Mouse (Mus musculus) left cerebral cortex, adult 8-10 months (tissue): ENCODE measurements around the gene Gm48552. TPM values are rescaled to one million over a fixed set of nuclear protein-coding genes. Genes with fewer than 3 reads are reported as not detected.

ENCODE experiments used
- DNase-seq, 2 experiments: peaks; one replicate each; pipeline ENCODE4 v3.0.0; 2022; ENCODE audit warnings: low spot score in 2 of 2
- total RNA-seq, 4 experiments: library from RNA; stranded (reverse); gene quantifications; 2 replicates each; pipeline ENCODE4 v1.2.4; 2022

The Gm48552 gene
- total RNA-seq, 4 experiments from 2014 or later: 2.5 to 3.3 (median 2.6) TPM

DNA sequence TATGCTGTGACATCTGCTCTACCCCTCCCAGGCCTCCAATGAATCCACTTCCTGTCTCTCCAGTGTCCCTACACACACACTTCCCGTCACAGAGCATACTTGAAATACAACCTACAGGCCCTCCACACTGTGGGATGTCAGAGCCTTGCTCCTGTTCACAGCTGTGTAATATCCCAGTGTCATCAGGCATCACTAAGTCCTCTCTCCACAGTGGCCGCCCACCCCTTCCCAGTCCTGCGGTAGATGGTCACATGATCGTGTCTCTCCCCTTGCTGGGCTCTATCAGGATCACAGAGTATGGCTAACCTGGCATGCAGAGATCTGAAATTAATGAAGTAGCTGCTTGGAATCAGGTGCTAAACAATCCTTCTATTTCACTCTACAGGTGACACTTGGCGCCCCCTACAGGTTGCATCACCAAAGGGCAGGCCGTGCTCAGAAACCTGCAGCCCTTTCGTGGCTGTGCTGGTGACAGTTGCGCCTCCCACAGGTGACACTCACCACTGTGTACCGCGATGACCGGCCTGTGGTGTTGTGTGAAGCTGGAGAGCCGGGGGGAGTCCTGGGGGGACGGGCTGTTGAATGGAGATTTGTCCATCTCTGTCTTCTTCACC is 16.9 kb downstream of the Gm48552 start:
- DNase-seq: peak in 1 of 2 experiments; percentile 51

DNA sequence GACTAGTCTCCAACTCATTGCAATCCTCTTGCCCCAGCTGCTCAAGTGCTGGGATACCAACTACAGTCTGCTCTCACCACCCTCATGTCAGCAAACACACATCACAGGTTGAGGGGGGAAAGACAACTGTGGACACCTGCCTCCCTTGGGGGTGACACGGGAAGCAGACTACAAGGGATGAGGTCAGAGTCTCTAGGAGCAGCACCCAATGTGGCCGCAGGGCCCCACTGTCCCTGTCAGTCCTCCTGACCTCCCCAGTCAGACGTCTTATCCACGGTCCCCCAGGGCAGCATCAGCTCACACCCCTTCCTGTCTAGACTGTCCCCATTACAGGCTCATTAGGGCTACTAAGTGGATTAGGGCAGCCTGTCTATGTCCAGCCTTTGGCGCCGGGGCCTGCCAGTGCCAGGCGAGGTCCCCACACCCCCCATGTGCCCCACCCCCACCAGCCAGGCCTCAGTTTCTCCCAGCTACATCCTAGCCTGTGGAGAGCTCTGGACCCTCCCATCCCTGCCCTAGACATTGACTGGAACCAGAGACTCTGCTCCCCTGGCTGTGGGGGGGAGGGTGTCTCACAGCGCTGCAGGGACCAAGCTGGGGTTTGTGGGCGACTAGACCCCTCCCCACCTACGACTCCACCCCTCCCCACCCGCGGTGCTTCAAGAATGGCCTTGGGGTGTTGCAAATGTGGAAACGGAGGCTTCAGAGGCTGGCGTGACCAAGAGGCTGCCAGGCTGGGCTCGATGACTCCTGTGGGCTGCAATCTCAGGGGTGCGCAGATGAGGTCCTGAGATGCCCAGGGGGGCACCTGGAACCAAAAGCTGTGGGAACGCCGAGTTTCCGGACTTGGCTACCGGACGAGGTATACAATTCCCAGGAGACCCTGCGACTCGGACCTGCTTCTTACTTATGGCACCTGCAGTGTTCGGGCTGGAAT is 18.0 kb downstream of the Gm48552 start:
- no peak for DNase-seq

DNA sequence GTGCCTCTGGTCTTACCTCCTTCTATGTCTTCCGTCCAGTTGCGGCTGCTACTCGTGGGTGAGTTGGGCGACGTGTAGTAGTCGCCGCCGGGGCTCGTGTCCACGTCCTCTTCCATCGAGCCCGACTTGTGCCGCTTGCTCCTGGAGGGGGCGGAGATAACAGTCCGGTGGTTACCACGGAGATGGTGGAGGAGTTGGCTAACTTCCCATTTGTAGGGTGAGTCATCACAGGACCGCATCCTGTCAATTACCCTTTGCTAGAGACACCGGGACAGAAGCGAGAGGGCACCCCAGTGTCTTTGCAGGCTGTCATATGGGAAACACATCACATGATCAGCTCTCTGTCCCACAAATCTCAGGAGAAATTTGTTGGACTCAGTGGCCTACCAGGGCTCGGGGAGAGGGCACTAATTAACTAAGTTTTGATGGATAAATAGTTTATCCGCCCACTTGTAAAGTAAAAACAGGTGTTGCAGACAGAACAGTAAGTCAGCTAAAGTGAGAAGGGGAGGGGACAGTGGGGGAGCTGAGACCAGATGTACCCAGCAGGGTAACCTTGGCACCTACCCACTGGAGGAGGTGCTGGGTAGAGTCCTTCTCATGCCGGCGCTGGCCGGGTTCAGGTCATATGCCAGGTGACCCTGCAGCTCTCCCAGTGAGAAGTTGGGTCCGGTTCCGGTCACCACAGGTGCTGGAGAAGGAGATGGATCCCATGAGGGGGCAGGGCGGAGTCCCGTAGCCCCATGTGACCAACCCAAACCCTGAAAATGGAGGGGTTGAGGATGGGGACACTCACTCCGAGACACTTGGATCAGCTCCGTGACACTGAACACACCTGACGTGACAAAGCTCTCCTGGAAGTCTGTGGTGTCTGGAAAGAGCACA is 19.0 kb downstream of the Gm48552 start:
- peak in 1 of 2 experiments; percentile 80 for DNase-seq

DNA sequence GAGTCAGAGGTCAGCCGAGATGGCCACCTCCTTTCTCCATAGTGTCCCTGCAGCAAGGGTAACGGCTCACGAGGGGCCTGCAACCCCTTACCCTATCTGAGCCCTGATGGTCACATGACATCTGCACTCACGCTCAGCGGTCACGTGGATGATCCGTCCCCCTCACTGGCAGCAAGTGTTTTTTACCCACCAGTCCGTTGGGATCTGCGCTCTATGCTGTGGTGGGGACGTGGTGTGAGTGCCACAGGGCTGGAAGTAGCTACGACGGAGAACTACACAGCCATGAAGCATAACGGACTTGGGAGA is 19.6 kb downstream of the Gm48552 start:
- DNase-seq: no peak

DNA sequence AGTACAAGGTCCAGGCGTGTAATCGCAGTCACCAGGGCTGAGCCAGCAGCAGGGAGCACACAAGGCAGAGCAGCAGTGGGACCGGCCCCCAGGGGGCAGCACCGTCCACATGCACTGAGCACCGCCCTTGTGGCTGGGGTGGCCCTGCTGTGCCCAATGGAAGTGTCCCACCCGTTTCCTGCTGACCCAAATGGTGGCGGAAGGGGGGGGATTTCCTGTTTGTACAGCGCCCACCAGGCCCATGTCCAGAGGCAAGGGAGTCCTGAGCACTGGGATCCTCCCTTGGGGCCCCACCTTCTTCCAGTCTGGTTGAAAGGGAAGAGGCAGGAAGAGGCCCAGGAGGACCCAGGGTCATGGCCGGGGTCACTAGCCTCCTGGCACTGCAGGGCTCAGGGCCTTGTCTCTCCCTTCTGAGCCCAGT is 20.1 kb downstream of the Gm48552 start:
- DNase-seq: no peak

DNA sequence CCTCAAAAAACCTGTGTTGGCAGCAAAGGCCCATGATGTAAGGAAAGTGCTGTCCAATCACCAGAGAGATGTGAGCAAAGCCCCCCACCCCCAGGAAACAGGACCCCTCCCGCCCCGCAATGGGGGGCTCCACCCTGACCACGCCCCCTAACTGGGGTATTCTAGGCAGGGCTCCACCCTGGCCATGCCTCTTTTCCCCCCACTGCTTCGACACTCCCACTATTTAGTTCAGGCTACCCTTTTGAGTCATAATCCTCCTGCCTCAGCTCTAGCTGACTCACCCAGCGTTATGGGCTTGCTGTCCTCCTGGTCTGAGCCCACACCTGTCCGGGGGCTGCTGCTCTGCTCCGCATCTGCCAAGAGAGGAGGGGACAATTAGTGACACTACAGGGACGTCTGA is 20.5 kb downstream of the Gm48552 start:
- DNase-seq: no peak

DNA sequence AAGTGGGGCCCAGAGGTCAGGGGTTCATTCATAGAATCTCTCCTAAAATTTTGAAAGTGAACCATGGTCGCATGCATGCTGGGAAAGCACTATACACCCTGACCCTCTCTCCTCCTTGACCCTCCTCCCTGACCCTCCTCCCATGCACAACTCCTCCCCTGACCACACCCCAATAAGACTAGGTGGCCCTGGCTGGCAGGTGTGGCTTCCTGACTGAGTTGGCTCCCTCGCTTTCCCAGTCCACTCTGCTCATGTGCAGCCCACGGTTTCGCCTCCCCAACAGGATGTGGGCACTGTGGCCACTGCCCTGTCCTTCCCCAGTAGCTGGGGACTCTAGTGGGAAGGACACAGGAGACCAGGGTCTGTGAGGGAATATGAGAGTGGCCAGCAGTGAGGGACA is 21.5 kb downstream of the Gm48552 start:
- no peak for DNase-seq

DNA sequence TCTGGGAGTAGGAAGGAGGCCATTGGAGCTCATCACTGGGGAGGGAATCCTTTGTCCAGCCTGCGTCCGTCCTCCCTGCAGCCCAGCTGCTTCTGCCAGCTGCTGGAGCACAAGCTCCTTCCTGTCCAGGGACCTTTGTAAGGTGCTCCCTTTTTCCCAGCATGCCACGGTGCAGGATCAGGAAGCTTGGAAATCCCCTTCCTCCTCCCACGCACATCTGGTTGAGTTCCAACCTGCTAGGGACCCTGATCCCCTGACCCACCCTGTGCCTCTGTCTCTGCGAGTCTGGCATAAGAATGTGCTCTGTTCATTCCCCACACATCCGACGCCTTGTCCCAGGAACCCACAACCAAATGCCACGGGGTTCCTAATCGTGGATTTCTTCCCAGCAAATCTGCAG is 22.2 kb downstream of the Gm48552 start:
- no peak for DNase-seq

DNA sequence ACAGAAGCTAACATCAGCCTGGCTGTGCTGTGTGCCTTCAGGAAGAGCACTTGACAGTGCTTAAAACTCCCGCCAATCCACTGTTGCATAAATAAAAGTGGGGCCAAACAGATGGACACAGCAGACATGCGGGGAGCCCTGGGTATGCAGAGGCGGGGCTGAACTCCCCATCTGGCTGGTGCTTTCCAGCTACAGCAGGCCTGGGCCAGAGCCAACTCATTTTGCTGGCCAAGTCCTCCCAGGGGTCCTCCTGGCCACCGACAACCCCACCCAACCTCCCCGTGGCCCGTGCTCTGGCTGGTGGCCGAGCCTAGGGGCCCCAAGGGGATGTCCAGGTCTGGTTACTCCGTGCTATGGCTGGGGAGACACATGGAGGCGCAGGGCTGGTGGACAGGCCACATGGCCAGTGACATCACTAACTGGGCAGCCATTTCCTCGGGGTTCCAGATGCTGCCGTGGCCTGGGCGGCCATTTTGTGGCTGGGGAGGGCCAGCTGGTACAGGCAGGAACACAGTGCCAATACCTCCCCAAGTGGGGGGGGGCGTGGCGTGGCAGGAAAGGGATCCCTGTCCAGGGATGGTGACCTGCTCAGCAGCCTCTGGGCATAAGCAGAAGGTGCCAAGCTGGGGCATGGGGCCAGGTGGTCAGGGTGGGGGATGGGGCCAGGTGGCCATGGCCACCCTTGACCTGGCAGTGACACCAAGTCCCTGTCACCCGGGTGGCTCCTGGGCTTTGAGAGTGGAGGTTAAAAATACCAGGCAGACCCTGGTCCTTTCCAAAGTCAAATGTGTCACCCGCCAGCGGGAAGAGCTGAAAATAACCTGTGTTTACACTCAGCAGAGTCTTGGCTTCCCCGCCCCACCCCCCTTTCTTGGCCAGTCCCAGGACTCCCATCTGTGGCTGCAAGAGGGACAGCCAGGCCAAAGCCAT is 22.9 kb downstream of the Gm48552 start:
- DNase-seq: peak in 1 of 2 experiments; percentile 84

DNA sequence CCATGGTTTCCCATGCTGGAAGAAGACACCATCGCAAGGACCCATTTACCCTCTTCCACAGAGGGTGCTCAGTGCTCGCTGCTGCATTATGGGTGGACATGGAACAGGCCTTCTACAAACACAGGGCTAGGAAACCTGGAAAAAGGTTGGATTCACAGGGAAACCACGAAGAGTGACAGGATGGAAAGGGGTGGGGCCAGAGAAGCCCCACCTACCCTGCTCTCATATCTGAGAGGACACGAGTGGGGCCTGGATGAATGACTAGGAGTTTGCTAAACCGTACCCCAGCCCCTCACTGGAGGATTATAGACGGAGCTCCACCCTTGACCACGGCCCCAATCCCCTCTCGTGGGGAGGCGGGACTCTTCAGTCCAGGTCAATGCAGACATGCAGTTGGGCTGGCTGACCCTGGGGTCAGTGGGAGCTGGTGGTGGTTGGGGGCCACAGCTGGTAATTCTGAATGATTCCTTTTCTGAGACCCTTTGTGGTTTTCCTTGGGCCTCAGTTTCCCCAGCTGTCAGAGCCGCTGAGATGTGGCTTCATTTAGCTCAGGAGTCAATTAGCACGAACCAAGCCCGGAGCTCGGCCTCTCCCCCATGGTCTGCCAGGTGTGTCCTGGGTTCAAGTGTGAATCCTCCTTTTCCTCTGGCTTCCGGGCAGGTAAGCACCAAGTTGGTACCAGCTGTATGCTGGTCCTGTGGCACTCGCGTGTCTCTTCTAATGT is 23.9 kb downstream of the Gm48552 start:
- no peak for DNase-seq

DNA sequence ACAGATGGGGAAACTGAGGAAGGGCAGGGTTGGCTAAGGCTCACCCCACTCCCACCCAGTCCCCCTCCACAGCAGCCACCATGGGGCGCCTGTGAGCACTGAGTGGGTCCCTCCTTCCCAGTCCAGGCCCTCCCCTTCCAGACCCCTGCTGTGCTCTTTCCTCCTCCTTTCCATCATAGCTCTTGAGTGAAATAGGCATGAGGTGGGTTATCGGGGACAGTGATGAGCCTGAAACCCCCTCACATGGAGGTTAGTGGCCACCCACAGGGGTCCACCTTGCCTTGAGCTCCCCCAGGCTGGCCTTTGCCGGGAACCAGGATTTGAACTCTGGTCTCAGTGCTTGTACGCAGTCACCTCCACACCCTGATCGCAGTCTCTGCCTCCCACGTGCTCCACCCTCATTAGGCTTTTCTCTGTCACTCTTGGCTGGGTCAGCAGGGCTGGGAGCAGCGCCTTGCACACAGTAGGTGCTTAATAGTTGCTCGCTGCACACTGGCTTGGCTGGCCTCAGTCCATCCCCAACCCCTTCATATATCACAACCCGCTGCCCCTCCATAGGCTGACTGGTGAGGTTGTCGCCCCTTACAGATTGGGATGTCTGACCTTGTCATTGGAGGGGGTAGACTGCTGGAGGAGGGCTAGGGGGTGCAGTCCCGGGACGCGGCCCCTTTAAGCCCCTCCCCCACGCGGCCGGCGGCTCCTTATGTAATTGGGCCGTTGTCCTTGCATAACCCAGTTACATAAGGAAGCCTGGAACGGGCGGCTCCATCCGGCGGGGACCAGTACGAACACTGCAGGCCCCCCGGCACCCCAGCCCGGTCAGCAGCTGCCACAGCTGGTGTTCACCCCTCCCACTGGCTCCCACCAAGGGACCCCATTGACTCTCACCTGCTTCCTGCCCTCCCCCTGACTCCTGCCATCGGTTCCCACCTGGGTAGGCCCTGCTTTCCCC is 24.8 kb downstream of the Gm48552 start:
- peak; percentile 78 to 84 for DNase-seq

DNA sequence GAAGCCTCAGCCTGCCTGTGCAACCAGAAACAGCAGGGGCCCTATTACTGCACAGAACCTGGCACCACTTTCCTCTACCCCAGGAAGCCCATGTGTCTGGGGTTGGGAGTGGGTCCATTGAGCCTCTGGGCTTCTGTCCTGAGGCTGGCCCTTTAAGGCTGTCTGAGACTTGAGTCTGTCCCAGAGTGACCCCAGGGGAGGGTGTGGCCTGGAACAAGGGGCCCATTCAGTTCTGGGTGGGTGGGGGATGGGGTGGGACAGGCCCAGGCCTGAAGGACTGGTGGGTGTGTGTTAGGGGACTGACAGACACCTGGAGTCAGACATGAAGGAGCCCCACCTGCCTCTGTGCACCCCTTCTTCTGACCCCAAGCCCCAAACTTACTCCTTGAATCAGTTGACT is 25.9 kb downstream of the Gm48552 start:
- DNase-seq: peak in 1 of 2 experiments; percentile 41

DNA sequence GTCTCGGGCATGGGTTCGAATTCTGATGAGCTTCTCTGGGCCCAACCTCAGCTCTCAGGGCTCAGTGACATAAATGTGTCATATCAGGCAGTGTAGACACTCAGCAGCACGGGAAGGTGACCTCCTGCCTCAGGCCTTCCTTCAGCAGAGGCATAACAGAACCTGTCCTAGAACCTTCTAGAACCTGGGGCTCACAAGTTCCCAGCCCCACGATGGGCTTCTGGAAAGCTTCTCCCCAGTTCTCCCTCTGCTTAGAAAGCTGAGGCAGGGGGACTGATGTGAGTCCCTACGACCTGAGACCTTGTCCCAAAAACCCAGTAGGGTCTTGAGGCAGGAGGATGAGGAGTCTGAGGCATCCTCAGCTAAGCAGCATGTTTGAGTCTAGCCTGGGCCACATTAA is 26.3 kb downstream of the Gm48552 start:
- DNase-seq: no peak

DNA sequence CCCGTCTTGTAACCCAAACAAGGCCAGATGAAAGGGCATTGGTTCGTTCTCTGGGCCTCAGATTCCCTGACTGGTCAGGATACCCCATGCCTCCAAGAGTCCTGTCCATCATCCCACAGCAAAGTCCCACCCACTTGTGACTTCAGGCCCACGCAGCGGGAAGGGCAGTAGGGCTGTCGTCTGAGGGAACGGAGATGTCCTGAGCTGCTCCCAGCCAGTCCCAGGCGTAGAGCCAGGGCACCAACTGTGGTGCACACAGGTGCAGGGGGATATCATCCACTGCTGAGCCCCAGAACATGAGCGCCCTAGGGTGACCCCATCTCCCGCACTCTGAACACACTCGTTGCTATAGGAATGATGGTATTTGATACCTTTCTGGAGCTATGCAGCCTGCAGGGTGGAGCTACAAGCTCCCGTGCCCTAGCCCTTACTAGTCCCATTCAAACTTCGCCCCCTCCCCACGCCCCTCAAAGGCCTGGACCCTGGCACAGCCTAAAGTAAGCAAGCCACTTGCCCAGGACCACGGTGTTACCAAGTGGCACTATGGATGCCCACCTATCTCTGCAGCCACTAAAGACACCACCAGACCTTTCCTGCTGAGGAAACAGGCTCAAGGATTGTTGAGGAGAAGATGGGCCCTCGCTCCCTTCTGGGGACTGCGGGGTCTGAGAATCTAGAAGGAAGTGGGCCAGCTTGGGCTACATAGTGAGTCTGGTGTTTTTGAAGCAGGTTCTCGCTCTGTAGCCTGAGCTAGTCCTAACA is 26.9 kb downstream of the Gm48552 start:
- no peak for DNase-seq

DNA sequence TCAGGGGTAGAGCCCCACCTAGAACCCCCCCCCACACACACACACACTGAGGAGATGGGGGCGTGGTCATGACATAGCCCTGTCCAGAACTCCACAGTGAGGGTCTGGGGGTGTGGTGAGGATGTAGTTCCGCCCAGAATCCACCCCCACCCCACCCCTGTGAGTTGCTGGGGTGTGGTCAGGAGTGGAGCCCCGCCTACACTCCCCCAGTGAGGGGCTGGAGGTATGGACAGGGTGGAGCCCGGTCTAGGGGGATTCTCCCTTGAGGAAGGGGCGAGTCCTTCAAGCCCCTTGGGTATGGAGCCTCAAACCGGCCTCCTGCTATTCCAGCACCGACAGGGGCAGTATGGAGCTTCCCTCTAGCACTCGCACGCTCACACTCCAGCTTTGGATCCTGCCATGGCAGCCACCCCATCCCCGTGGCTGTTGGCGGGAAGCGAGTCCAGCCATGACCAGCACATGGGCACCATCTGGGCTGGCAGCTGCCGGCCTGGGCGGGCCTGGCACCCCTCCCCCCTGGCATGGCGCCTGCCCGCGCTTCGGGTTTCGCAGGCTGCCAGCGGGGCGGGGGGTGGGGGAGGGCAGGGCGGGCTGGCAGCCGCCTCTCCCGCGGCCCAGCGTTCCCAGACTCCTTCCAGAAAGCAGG is 27.9 kb downstream of the Gm48552 start:
- DNase-seq: peak in 1 of 2 experiments; percentile 94

DNA sequence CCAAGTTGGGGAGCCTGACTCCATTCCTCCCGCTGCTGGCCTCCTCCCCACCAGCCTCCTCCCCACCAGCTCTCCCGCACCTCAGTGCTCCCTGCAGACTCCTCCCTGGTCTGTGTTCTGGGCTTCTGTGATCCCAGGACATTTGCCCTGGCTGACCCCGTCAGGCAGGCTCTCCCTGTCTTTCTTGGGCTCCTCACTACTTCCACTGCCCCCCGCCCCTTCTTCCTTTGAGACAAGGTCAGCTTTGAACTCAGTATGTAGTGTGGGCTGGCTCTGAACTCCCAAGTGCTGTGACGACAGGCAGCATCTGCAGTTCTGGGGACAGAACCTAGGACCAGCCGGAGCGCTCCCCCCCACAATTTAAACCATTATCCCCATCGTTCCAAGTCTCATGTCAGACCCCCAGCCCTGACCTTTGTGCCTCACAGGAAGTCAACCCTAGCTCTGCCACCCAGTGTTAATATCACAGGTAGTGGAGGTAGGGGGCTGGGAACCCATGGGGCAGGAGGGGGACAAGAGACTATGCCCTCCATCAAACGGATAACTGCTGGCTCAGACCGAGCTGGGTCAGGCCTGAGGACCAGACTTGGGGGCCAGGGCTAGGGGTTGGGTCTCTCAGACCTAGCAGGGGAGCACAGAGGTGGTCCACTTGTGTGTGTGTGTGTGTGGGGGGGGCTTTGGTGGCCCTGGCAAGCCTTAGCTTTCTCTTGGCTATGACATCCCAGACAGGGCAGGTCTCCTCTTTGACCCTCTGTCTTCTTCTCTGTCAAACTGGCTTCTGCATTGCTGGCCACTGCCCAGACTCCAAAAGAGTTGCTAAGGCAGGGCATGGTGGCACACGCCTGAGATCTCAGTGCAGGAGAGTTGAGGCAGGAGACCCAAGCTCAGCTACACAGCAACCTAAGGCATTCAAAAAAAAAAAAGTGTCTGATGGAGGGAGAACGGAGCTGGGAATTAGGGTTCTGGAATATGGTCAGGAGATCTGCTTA is 28.7 kb downstream of the Gm48552 start:
- no peak for DNase-seq
